In genomic region chr7:92401001-92401688, GRCm38 (mm10) we compare ENCODE assay signal across 15 mouse cellular contexts.
DNase-seq lines count a peak whose midpoint lies in the region; ATAC-seq and TF ChIP-seq lines count a peak whose summit lies in the region.
"Had no signal": no experiment of that assay in that cellular context is flagged by ENCODE, and none has a peak within 500 bp of the region (broad histone marks: within the 10 kb centered on the region; RNA-seq: fewer than 3 reads in every experiment).

No protein-coding gene starts in this region.

- H3K27ac ChIP-seq in hindbrain, embryonic 12.5 days, result no peak overlapping the region; the same call in 1 of the 2 replicates
- no peak overlapping the region for H3K27ac ChIP-seq in hindbrain, embryonic 11.5 days (ENCODE audit: low read depth, low read length)
- H3K27ac ChIP-seq in forebrain, embryonic 15.5 days (replicated peaks), result peak overlapping the region; percentile 74
- H3K27ac ChIP-seq in midbrain, embryonic 16.5 days (ENCODE audit: low read length), result peak overlapping the region; percentile 35
- no peak overlapping the region for H3K27ac ChIP-seq in intestine, postnatal 0 days (ENCODE audit: low read depth, low read length)
- no peak overlapping the region for H3K27ac ChIP-seq in layer of hippocampus, adult 2 months
- H3K27ac ChIP-seq: kidney, postnatal 0 days; limb, embryonic 15.5 days; stomach, embryonic 15.5 days had no signal

- no peak for DNase-seq in hindbrain, embryonic 11.5 days (ENCODE audit: low spot score)
- peak; percentile 32 to 34 for DNase-seq in cerebellum, adult 18-20 months
- DNase-seq in layer of hippocampus, adult 2 months (ENCODE audit: low spot score in 2 of 2), result no peak
- DNase-seq in spleen, postnatal 14 days (ENCODE audit: low spot score in 2 of 2), result no peak
- DNase-seq: lung, embryonic 14.5 days; thymus, postnatal 36 days had no signal

- no peak overlapping the region for H3K4me2 ChIP-seq in hindbrain, embryonic 12.5 days (replicated peaks)
- no peak overlapping the region for H3K4me2 ChIP-seq in hindbrain, embryonic 11.5 days (replicated peaks; ENCODE audit: low read depth, low read length)
- no peak overlapping the region for H3K4me2 ChIP-seq in forebrain, embryonic 15.5 days (replicated peaks)
- H3K4me2 ChIP-seq in midbrain, embryonic 16.5 days (ENCODE audit: low read length), result no peak overlapping the region
- no peak overlapping the region for H3K4me2 ChIP-seq in intestine, postnatal 0 days (replicated peaks; ENCODE audit: low read depth)
- H3K4me2 ChIP-seq: limb, embryonic 15.5 days; lung, embryonic 14.5 days; stomach, embryonic 15.5 days had no signal

- WGBS in hindbrain, embryonic 12.5 days, result 53% methylated on average over 4 of the region's 4 CpGs
- WGBS in hindbrain, embryonic 11.5 days, result 69% methylated on average over 4 of the region's 4 CpGs
- WGBS in forebrain, embryonic 15.5 days, result 23% methylated on average over 4 of the region's 4 CpGs
- 29% methylated on average over 4 of the region's 4 CpGs for WGBS in midbrain, embryonic 16.5 days
- WGBS in intestine, postnatal 0 days, result 60% methylated on average over 4 of the region's 4 CpGs

- ATAC-seq in hindbrain, embryonic 12.5 days (ENCODE audit: low FRiP score), result peak; percentile 80
- ATAC-seq in hindbrain, embryonic 11.5 days (ENCODE audit: low FRiP score), result no peak; the same call in 1 of the 2 replicates
- ATAC-seq in forebrain, embryonic 15.5 days (replicated peaks), result peak; percentile 74
- ATAC-seq in midbrain, embryonic 16.5 days, result peak; percentile 79
- ATAC-seq in intestine, postnatal 0 days, result no peak
- ATAC-seq: inflammation-experienced regulatory T-cells, adult 6 months had no signal

- no peak overlapping the region for H3K9ac ChIP-seq in hindbrain, embryonic 12.5 days
- no peak overlapping the region for H3K9ac ChIP-seq in hindbrain, embryonic 11.5 days (ENCODE audit: low read depth, low read length)
- no peak overlapping the region for H3K9ac ChIP-seq in forebrain, embryonic 15.5 days (replicated peaks)
- H3K9ac ChIP-seq in midbrain, embryonic 16.5 days (ENCODE audit: low read depth, low read length), result no peak overlapping the region
- H3K9ac ChIP-seq in intestine, postnatal 0 days (ENCODE audit: low read depth, low read length), result no peak overlapping the region
- H3K9ac ChIP-seq: limb, embryonic 15.5 days; lung, embryonic 14.5 days; stomach, embryonic 15.5 days had no signal

- no peak overlapping the region for H3K4me3 ChIP-seq in hindbrain, embryonic 12.5 days
- H3K4me3 ChIP-seq in hindbrain, embryonic 11.5 days (ENCODE audit: low read depth, low read length), result no peak overlapping the region
- H3K4me3 ChIP-seq in forebrain, embryonic 15.5 days, result no peak overlapping the region
- H3K4me3 ChIP-seq in midbrain, embryonic 16.5 days (ENCODE audit: low read depth, low read length), result no peak overlapping the region
- H3K4me3 ChIP-seq in intestine, postnatal 0 days (ENCODE audit: low read depth, low read length), result no peak overlapping the region
- H3K4me3 ChIP-seq in layer of hippocampus, adult 2 months, result no peak overlapping the region
- H3K4me3 ChIP-seq: limb, embryonic 15.5 days; megakaryocyte, embryonic 14.5 days; stomach, embryonic 15.5 days had no signal

- no peaks in the 10 kb centered on the region for H3K36me3 ChIP-seq in hindbrain, embryonic 12.5 days
- no peaks in the 10 kb centered on the region for H3K36me3 ChIP-seq in hindbrain, embryonic 11.5 days (ENCODE audit: control insufficient read depth, insufficient read depth, low read length)
- no peaks in the 10 kb centered on the region for H3K36me3 ChIP-seq in forebrain, embryonic 15.5 days
- no peaks in the 10 kb centered on the region for H3K36me3 ChIP-seq in midbrain, embryonic 16.5 days (ENCODE audit: control insufficient read depth, insufficient read depth, low read length)
- no peaks in the 10 kb centered on the region for H3K36me3 ChIP-seq in intestine, postnatal 0 days (ENCODE audit: control insufficient read depth, insufficient read depth)
- H3K36me3 ChIP-seq: limb, embryonic 15.5 days; stomach, embryonic 15.5 days had no signal

- H3K27me3 ChIP-seq in hindbrain, embryonic 12.5 days, result no peaks in the 10 kb centered on the region
- no peaks in the 10 kb centered on the region for H3K27me3 ChIP-seq in hindbrain, embryonic 11.5 days (ENCODE audit: control insufficient read depth, insufficient read depth, low read length)
- no peaks in the 10 kb centered on the region for H3K27me3 ChIP-seq in forebrain, embryonic 15.5 days
- no peaks in the 10 kb centered on the region for H3K27me3 ChIP-seq in midbrain, embryonic 16.5 days (ENCODE audit: control insufficient read depth, insufficient read depth, low read depth, low read length)
- no peaks in the 10 kb centered on the region for H3K27me3 ChIP-seq in intestine, postnatal 0 days (replicated peaks; ENCODE audit: control insufficient read depth, insufficient read depth, low read length)
- H3K27me3 ChIP-seq: limb, embryonic 15.5 days; megakaryocyte, embryonic 14.5 days; stomach, embryonic 15.5 days had no signal

- TF ChIP-seq CTCF in intestine, postnatal 0 days (IDR thresholded peaks at IDR 0.05; ENCODE audit: low read depth), result no peak
- no peak for TF ChIP-seq CTCF in layer of hippocampus, adult 2 months (conservative IDR thresholded peaks at IDR 0.05)

- H3K4me1 ChIP-seq in hindbrain, embryonic 12.5 days, result 0 out of 2 replicates have a peak, but pooled peaks cover 5% of the 10 kb centered on the region
- H3K4me1 ChIP-seq in hindbrain, embryonic 11.5 days (replicated peaks; ENCODE audit: control insufficient read depth, insufficient read depth, low read length), result no peaks in the 10 kb centered on the region
- peaks cover 14% of the 10 kb centered on the region for H3K4me1 ChIP-seq in forebrain, embryonic 15.5 days
- H3K4me1 ChIP-seq in midbrain, embryonic 16.5 days (ENCODE audit: control insufficient read depth, insufficient read depth, low read length), result peaks cover 7% of the 10 kb centered on the region
- no peaks in the 10 kb centered on the region for H3K4me1 ChIP-seq in intestine, postnatal 0 days (replicated peaks; ENCODE audit: control insufficient read depth, insufficient read depth, low read length)
- H3K4me1 ChIP-seq: limb, embryonic 15.5 days; stomach, embryonic 15.5 days had no signal

- H3K9me3 ChIP-seq in hindbrain, embryonic 12.5 days (replicated peaks), result no peaks in the 10 kb centered on the region
- no peaks in the 10 kb centered on the region for H3K9me3 ChIP-seq in hindbrain, embryonic 11.5 days (ENCODE audit: control insufficient read depth, low read length)
- no peaks in the 10 kb centered on the region for H3K9me3 ChIP-seq in forebrain, embryonic 15.5 days
- no peaks in the 10 kb centered on the region for H3K9me3 ChIP-seq in midbrain, embryonic 16.5 days (replicated peaks; ENCODE audit: control insufficient read depth, low read length, poor library complexity, severe bottlenecking)
- H3K9me3 ChIP-seq in intestine, postnatal 0 days (ENCODE audit: control insufficient read depth), result no peaks in the 10 kb centered on the region
- H3K9me3 ChIP-seq: limb, embryonic 15.5 days; megakaryocyte, embryonic 14.5 days; stomach, embryonic 15.5 days had no signal

Comparison
In these comparisons a context has a peak if more than half of its experiments do, and no peak if none do; other contexts are left out.
1. ATAC-seq: peak in hindbrain, embryonic 12.5 days (single experiment), forebrain, embryonic 15.5 days (single experiment) and midbrain, embryonic 16.5 days (single experiment); none in hindbrain, embryonic 11.5 days (single experiment) and intestine, postnatal 0 days (single experiment).
2. H3K27ac ChIP-seq: peak in forebrain, embryonic 15.5 days (single experiment) and midbrain, embryonic 16.5 days (single experiment); none in hindbrain, embryonic 12.5 days (single experiment), hindbrain, embryonic 11.5 days (single experiment), intestine, postnatal 0 days (single experiment) and layer of hippocampus, adult 2 months (single experiment).
3. DNase-seq: peak in cerebellum, adult 18-20 months (2 of 2); none in hindbrain, embryonic 11.5 days (single experiment), layer of hippocampus, adult 2 months (0 of 2) and spleen, postnatal 14 days (0 of 2).